Mouse (Mus musculus) heart, postnatal 0 days (tissue): ENCODE results near the gene Azi2.

Experiments used
- CTCF ChIP-seq: IDR thresholded peaks from 2 replicates; pipeline ENCODE4 v1.5.1; 2016; ENCODE audit warnings: antibody characterized with exemption, control low read depth, low read depth
- EP300 ChIP-seq: IDR thresholded peaks from 2 replicates; pipeline ENCODE4 v1.6.1; 2016; ENCODE audit warnings: antibody characterized with exemption, low read depth

DNA sequence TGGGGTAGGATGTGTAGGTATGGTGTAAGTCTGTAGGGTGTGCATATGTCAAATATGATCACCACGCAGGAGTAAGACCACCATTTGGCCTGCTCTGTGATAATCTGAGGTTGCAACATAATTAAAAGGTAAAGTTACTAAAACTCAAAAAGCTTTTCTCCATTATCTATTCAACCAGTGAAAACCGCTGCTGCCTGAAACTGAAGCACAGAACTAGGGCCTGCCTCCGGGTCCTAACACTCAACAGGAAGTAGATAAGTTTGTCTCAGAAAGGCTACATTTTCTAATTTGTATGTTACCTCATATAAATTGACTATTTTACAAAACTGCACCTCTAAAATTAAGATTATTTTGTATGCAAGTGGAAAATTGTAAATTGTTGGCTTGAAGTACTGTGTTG is 38.8 kb upstream of the Azi2 start:
- no peak for TF ChIP-seq CTCF
- TF ChIP-seq EP300, result no peak
